In genomic region chr6:71452792-71453191, GRCm38 (mm10) we compare ENCODE assay signal across 14 mouse cellular contexts.
"Had no signal": no experiment of that assay in that cellular context is flagged by ENCODE, and none has a peak within 500 bp of the region (broad histone marks: within the 10 kb centered on the region; RNA-seq: fewer than 3 reads in every experiment).

No protein-coding gene starts in this region.

- H3K4me3 ChIP-seq: liver, embryonic 15.5 days; lung, embryonic 15.5 days; midbrain, embryonic 12.5 days; midbrain, embryonic 15.5 days; myocyte had no signal

- H3K27ac ChIP-seq: liver, embryonic 15.5 days; lung, embryonic 15.5 days; midbrain, embryonic 12.5 days; midbrain, embryonic 15.5 days; stomach, postnatal 0 days had no signal

- ATAC-seq: midbrain, embryonic 15.5 days had no signal

- H3K4me1 ChIP-seq: liver, embryonic 15.5 days; lung, embryonic 15.5 days; midbrain, embryonic 12.5 days; midbrain, embryonic 15.5 days had no signal

- DNase-seq: kidney, adult 11 months; kidney, adult 9 months; kidney, postnatal 14 days; kidney, postnatal 4 days; lung, adult 18-20 months; lung, postnatal 10 days; lung, postnatal 36 days; thymus, postnatal 36 days had no signal
